Mouse (Mus musculus) brain, adult 10 weeks (tissue): Measurements from ENCODE around the gene Fam71d. TPM values are rescaled to one million over a fixed set of nuclear protein-coding genes. Genes with fewer than 3 reads are reported as not detected.

ENCODE experiments used
- polyA plus RNA-seq: library from polyadenylated mRNA; stranded (reverse); fragments of 350-450 nt; fragmentation: Illumina TruSeq; extraction: RNeasy Lipid Tissue Mini Kit (QIAGEN cat#74804); gene quantifications from one replicate; pipeline ENCODE4 v1.2.3, GENCODE M21; 2015; ENCODE audit warnings: low read depth, low replicate concordance

Gene Fam71d
- not detected for polyA plus RNA-seq

GRCm38 (mm10) chr12:78691325-78691724 lies at the start of gene Fam71d:
Fam71d (plus strand) TSS chr12:78691535.

GRCm38 (mm10) chr12:78748557-78749377 lies 57.4 kb downstream of the Fam71d start, which contains the start of gene Mpp5:
Mpp5 (plus strand) TSS chr12:78748907.

Other genes starting within 250 kb of the Fam71d start
- gene Mpp5, start 57.4 kb downstream of the Fam71d start, polyA plus RNA-seq: 25.6 TPM
- gene Atp6v1d, start 170.1 kb downstream of the Fam71d start, polyA plus RNA-seq: 326 TPM
- 65.6 TPM for gene Eif2s1, start 170.3 kb downstream of the Fam71d start, polyA plus RNA-seq
- not detected for gene Plek2, start 215.4 kb downstream of the Fam71d start, polyA plus RNA-seq